Mouse (Mus musculus): Measurements from ENCODE around the gene Thumpd2.

GRCm38 (mm10) chr17:81063346-81063745 lies 1.5 kb downstream of the Thumpd2 start:
- TF ChIP-seq CTCF (IDR thresholded peaks at IDR 0.05; ENCODE audit: borderline replicate concordance, insufficient read depth, low read length) (no peak), POLR2A (IDR thresholded peaks at IDR 0.05; ENCODE audit: low read depth, low read length) (no peak)

Data from embryonic fibroblast, embryonic 13.5 days (primary cell).